Mouse (Mus musculus) C2C12 (cell line): ENCODE results near the gene Snrnp48.

Source experiments
- CTCF ChIP-seq: IDR thresholded peaks from one replicate; pipeline ENCODE4 v1.5.1; 2011; ENCODE audit not compliant: control insufficient read depth, insufficient read depth, insufficient read length
- MAX ChIP-seq: IDR thresholded peaks from one replicate; pipeline ENCODE4 v1.6.1; 2011; ENCODE audit warnings: mild to moderate bottlenecking, control low read depth

DNA sequence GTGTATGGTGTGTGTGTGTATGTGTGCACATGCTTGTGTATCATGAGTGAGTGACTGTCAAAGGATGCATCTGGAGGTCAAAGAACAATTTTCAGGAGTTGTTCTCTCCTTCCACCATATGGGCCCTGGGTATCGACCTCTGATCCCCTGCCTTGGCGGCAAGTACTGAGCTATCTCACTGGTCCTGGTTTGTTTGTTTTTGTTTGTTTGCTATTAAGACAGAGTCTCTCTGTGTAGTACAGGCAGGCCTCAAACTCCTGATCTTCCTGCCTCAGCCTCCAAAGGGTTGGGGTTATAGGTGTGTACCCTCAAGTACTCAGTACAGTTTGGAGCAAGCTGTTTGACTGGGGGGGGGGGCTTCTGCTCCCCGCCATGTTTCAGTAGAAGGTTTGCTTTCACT is 37.7 kb upstream of the Snrnp48 start:
- no peak for TF ChIP-seq CTCF
- no peak for TF ChIP-seq MAX
